Mouse (Mus musculus): ENCODE results near the gene Stc2. TPM values are rescaled to one million over a fixed set of nuclear protein-coding genes. Genes with fewer than 3 reads are reported as not detected.

Stc2 gene
- polyA plus RNA-seq, 1 experiment: 26.6 TPM

DNA sequence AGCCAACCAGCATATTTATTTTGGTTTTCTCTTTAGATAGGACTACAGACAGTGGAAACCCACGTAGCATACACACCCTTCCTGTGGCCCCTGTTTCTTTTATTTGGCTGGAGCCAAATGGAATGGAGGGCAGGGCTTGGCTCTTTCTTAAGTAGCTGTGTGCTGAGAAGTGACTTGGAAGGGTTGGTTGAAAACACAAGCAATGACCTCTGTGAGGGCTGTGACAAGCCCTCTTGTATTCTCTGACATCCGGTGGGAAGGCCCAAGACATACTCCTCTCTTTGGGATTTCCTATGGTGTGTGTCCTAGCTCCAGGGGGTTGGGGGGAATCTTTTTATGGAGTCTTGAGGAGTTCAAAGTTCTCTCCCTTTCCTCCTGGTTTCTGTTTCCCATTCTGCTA lies 3.5 kb downstream of the Stc2 start:
- DNase-seq (ENCODE audit: low spot score): peak; percentile 5

DNA sequence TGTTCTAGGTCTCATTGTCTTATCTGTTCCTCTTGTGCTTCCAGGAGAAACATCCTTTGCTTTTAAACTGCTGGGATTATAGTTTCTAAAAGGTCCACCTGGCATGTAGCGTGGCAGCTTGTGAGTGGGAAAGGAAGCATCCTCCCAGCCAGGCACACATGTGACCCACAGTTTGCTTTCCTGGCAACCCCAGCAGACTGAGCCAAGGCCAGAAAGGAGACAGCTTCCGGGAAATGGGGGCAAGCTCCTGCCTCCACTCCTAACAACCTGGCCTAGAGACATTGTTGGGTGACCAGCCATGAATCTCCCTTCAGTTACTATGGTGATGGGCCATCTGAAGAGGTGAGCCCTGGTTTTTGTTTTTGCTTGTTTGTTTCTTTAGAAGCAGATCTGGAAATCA lies 3.9 kb downstream of the Stc2 start:
- DNase-seq (ENCODE audit: low spot score): peak; percentile 5

DNA sequence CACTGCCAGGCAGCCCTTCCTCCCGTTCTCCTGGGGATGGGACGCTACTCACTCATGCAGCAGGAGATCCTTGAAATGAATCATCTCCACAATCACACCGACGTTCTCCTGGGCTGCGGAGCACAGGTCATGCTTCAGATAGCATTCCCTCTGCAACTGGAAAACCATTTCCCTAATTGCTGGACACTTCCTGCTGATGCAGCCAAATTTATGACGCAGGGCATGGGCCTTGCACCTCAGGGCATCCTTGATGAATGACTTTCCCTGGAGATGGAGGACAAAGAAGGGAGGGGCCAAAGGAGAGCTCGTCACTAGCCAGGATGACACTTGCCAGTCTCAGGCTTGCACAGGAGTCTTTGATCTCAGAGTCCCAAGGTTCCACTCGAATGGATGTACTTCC lies 4.6 kb downstream of the Stc2 start:
- DNase-seq (ENCODE audit: low spot score): peak; percentile 5

DNA sequence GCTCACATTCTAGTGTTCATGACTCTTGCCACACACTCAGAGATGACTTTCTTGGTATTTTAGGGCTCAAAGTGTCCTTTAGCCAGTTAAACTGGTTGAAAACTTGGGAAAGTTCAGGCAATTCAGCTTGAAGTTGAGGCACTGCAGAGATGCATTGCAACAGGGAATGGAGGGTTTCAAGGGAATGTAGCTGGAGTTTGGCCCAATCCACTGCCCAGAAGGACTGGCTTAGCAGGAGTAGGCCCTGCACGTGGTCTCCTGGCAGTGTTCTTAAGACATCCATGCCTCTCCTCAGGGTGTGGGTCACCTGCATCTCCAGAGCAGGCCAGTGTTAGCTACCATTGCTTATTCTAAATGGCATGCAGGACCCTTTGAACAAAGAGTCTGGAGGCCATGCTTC lies 7.0 kb downstream of the Stc2 start:
- DNase-seq (ENCODE audit: low spot score): no peak

DNA sequence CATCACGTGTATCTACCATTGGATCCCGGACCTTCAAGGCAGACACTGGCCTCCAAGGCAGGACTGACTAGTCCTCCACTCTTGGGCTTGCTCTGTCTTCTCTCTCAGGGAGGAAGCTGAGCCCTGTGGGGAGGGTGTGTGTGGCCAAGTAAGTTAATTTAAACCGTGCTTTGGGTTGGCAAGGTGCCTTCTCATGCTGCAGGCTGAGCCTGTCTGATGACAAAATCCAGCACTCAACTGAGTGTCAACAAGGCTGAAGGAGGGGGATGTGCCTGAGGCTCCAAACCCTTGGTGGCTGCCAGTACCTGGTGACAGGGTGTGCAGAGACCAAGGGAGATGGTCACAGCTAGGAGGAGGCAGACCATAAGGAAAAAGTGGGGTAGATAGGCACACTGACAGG lies 7.5 kb downstream of the Stc2 start:
- peak; percentile 10 for DNase-seq (ENCODE audit: low spot score)

DNA sequence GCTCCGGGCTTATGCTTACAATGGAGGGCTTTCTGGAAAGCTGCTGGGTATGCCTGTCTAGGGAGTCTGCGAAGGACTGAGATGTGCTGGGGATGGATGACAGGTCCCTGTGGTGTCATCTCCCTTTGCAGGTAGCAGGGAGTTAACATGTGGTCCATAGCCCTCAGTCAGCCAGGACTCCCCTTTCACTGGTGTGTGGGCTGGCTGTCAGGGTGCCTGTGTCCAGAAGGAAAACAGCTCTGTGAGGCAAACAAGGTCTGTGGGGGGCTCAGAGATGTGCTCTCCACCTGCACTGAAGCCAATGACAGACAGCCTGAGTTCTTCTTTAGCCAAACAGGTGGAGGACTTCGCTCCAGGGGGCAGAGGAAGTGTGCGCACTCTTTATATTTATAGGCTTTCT lies 8.8 kb downstream of the Stc2 start:
- no peak for DNase-seq (ENCODE audit: low spot score)

DNA sequence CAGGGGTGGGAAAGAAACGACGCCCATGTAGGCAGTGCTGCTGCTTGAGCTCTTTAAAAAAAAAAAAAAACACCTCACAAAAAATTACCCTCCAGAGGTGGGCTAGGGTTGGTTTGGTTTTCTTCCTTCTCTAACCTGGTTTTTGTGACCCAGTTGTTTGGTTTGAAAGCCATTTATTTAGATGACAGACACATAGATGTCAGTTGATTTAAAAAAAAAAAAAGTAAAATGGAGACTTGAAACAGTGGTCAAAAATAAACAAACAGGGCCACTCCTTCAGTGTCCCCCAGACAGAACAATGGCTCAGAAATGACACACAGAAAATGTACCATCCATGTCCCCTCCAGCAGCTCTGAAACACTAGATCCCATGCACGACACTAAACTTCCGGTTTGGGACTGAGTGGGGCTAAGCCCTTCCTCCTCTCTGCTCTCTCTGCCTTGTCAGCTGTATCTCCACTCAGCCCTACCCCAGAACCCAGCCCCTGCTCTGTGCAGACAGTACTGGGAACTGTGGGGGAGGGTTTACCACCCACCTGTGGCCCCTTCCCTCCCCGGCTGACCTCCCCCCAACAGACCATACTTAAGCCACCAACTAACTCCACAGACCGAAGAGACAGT lies 10.5 kb downstream of the Stc2 start:
- no peak for DNase-seq (ENCODE audit: low spot score)

DNA sequence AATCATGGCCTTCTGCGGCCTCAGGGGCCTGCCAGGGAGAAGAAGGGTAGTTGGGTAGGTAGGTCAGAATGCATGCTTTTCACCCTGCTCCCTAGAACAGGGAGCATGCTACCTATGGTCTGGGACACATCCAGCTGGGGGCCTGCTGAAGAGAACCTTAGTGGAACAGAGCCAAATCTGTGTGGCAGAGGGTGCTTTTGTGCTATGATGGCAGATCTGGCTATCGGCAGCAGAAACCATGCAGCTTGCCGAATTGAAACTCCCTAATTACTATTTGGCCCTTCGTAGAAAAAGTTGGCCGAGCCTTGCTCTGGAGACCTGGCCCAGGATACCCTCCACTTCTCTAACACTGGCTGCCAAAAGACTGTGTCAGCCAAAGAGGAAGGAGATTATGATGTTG lies 11.4 kb downstream of the Stc2 start:
- DNase-seq (ENCODE audit: low spot score): no peak

DNA sequence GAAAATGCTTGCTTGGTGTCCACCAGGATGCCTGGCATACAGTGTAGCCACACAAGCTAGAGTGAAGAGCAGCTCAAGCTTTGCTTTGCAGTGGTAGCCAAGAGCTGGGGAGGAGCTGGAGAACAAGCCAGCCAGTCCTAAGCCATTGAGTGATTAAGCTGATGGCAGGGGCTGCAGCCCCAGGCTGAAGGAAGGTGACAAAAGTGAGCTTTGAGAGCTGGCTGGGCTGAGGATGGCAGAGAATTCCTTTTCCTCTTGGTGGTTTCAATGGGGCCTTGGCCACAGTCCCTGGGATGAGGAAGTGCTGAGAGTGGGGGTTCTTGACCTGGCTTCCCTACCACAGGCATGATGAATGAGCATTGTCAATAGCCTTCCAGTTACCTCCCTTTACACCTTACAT lies 13.0 kb downstream of the Stc2 start:
- no peak for DNase-seq (ENCODE audit: low spot score)

DNA sequence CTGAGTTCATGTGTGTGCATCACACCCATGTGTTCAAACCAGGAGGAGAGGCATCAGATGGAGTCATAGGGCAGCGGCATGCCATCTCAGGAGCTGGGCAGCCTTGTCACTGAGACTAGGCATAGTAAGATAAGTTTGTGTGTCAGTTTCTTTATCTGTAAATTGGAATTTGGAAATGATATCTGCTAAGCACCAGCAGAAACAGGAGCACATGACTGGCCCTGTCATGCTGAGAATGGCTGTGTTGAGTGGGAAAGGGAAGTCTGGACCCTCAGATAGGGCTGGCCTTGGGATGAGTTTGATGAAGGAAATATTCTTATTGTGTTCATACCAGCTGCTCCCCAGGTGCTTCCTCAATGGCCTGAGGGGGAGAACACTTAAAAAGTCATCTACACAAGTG lies 14.1 kb downstream of the Stc2 start:
- DNase-seq (ENCODE audit: low spot score): no peak

DNA sequence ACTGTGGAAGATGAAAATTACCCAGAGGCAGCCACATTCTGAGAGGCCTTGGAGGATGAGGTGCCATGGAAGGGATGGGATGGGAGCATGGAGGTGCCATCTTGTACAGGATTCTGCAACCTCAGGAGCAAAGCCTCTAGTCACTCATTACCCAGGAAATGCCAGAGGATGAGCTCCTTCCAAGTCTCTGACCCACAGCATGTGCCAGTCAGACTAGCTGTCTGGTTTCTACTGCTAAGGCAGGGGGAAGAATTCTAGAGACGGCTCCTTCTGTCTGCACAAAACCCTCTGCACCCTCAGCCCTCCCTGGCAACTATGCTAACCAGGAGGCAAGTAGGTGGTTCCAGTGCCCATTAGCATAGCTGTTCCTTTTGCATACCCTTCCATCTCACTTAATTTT lies 15.4 kb downstream of the Stc2 start:
- DNase-seq (ENCODE audit: low spot score): no peak

Other genes with a start within 250 kb of the Stc2 start
- gene Gm17332, start 187.6 kb downstream of the Stc2 start, polyA plus RNA-seq (2012; rRNA removed): not detected in 2 replicates